Mouse (Mus musculus) spleen, adult 2 months (tissue): Measurements from ENCODE around the gene Lhfp. TPM values are rescaled to one million over a fixed set of nuclear protein-coding genes. Genes with fewer than 3 reads are reported as not detected.
"Not testable (repeated sequence)": the region's sequence is repeated elsewhere in the genome, so short reads cannot be mapped to it uniquely, and the experiment has no call there.

Experiments
- DNase-seq, 2 experiments: peaks; one replicate each; pipeline versions ENCODE4 v3.0.0 to v3.0.0-alpha.2; 2012 to 2021; ENCODE audit warnings: low spot score in 2 of 2, low read depth in 1 of 2
- H3K27ac ChIP-seq: fragments of 200-500 bp; 2 replicates; pipeline ENCODE4 v1.5.1; 2012; ENCODE audit warnings: low read length, inconsistent platforms; ENCODE audit not compliant: insufficient read depth
- H3K27me3 ChIP-seq: fragments of 200-500 bp; 2 replicates; pipeline ENCODE4 v1.6.1; 2012; ENCODE audit warnings: mild to moderate bottlenecking, moderate library complexity, low read length, inconsistent platforms; ENCODE audit not compliant: control insufficient read depth, insufficient read depth
- H3K36me3 ChIP-seq: fragments of 200-500 bp; 2 replicates; pipeline ENCODE4 v1.6.1; 2012; ENCODE audit warnings: mild to moderate bottlenecking, low read length, inconsistent platforms; ENCODE audit not compliant: control insufficient read depth, insufficient read depth
- H3K4me1 ChIP-seq: fragments of 200-500 bp; 2 replicates; pipeline ENCODE4 v1.6.1; 2011; ENCODE audit warnings: inconsistent platforms; ENCODE audit not compliant: control insufficient read depth, insufficient read depth, insufficient read length
- H3K4me3 ChIP-seq: fragments of 200-500 bp; 2 replicates; pipeline ENCODE4 v1.5.1; 2011; ENCODE audit warnings: mild to moderate bottlenecking, inconsistent platforms; ENCODE audit not compliant: insufficient read depth, insufficient read length; ENCODE audit errors: extremely low read depth
- CTCF ChIP-seq: fragments of 200-500 bp; IDR thresholded peaks from 2 replicates; pipeline ENCODE4 v1.5.1; 2011; ENCODE audit warnings: mild to moderate bottlenecking, inconsistent platforms; ENCODE audit not compliant: insufficient read depth, insufficient read length, insufficient replicate concordance; ENCODE audit errors: extremely low read depth
- POLR2A ChIP-seq: fragments of 200-500 bp; IDR thresholded peaks from 2 replicates; pipeline ENCODE4 v1.6.1; 2011; ENCODE audit warnings: low read depth, low read length, inconsistent platforms
- WGBS: fragments of 180-500 bp; shearing (Covaris S2); methylation state at CpG from one replicate; pipeline ENCODE4 v1.1.7; 2018; 5-methylcytosine and 5-hydroxymethylcytosine counted together
- polyA plus RNA-seq: library from polyadenylated mRNA; depleted of rRNA; stranded (reverse); fragments of >200 nt; gene quantifications from 2 replicates; pipeline ENCODE4 v1.2.3, GENCODE M21; 2012

The Lhfp gene
- polyA plus RNA-seq, 1 experiment = 88.7 TPM

- no peaks in the 10 kb centered on the region for H3K27me3 ChIP-seq
- H3K4me3 ChIP-seq = no peak overlapping the region
- 73% methylated on average over 5 of the region's 5 CpGs for WGBS
- H3K4me1 ChIP-seq = no peaks in the 10 kb centered on the region
- no peak for DNase-seq
- TF ChIP-seq POLR2A (no peak), CTCF (no peak)
- no peak overlapping the region for H3K27ac ChIP-seq
- H3K36me3 ChIP-seq = no peaks in the 10 kb centered on the region
These were observed 180.4 kb downstream of the Lhfp start for GRCm38 (mm10) chr3:53221531-53222272.

GRCm38 (mm10) chr3:53224141-53224540 is 182.8 kb downstream of the Lhfp start:
- H3K4me3 ChIP-seq = no peak overlapping the region
- 83% methylated on average over 5 of the region's 5 CpGs for WGBS
- no peaks in the 10 kb centered on the region for H3K4me1 ChIP-seq
- H3K27ac ChIP-seq = no peak overlapping the region
- no peak for DNase-seq
- no peaks in the 10 kb centered on the region for H3K27me3 ChIP-seq
- no peaks in the 10 kb centered on the region for H3K36me3 ChIP-seq
- TF ChIP-seq POLR2A (no peak), CTCF (no peak)

GRCm38 (mm10) chr3:53225774-53226173 is 184.4 kb downstream of the Lhfp start:
- no peak overlapping the region for H3K27ac ChIP-seq
- no peaks in the 10 kb centered on the region for H3K36me3 ChIP-seq
- no peaks in the 10 kb centered on the region for H3K27me3 ChIP-seq
- WGBS = 57% methylated on average over 6 of the region's 6 CpGs
- TF ChIP-seq CTCF (no peak), POLR2A (no peak)
- H3K4me3 ChIP-seq = no peak overlapping the region
- DNase-seq = no peak
- no peaks in the 10 kb centered on the region for H3K4me1 ChIP-seq

- Histone ChIP-seq H3K27me3 (no peaks in the 10 kb centered on the region), H3K4me3 (no peak overlapping the region), H3K27ac (no peak overlapping the region), H3K36me3 (no peaks in the 10 kb centered on the region), H3K4me1 (no peaks in the 10 kb centered on the region)
- 93% methylated on average over 6 of the region's 6 CpGs for WGBS
- TF ChIP-seq POLR2A (no peak), CTCF (no peak)
- no peak for DNase-seq
These were observed 184.9 kb downstream of the Lhfp start for GRCm38 (mm10) chr3:53226223-53226622.

GRCm38 (mm10) chr3:53227866-53228265 is 186.5 kb downstream of the Lhfp start:
- DNase-seq = no peak
- H3K27ac ChIP-seq = no peak overlapping the region
- no peak for TF ChIP-seq CTCF
- no peak for TF ChIP-seq POLR2A
- H3K36me3 ChIP-seq = no peaks in the 10 kb centered on the region
- no peaks in the 10 kb centered on the region for H3K27me3 ChIP-seq
- H3K4me3 ChIP-seq = no peak overlapping the region
- no peaks in the 10 kb centered on the region for H3K4me1 ChIP-seq

GRCm38 (mm10) chr3:53230562-53230961 is 189.2 kb downstream of the Lhfp start:
- 55% methylated on average over 3 of the region's 3 CpGs for WGBS
- no peak overlapping the region for H3K27ac ChIP-seq
- H3K4me1 ChIP-seq = no peaks in the 10 kb centered on the region
- TF ChIP-seq POLR2A (no peak), CTCF (no peak)
- no peaks in the 10 kb centered on the region for H3K36me3 ChIP-seq
- H3K27me3 ChIP-seq = no peaks in the 10 kb centered on the region
- H3K4me3 ChIP-seq = no peak overlapping the region
- no peak for DNase-seq

- Histone ChIP-seq H3K27me3 (no peaks in the 10 kb centered on the region), H3K27ac (no peak overlapping the region), H3K4me1 (no peaks in the 10 kb centered on the region), H3K4me3 (no peak overlapping the region), H3K36me3 (no peaks in the 10 kb centered on the region)
- DNase-seq = no peak
- 62% methylated on average over 3 of the region's 3 CpGs for WGBS
- TF ChIP-seq CTCF (no peak), POLR2A (no peak)
These were observed 189.8 kb downstream of the Lhfp start for GRCm38 (mm10) chr3:53231112-53231511.

- H3K36me3 ChIP-seq, H3K27me3 ChIP-seq, H3K4me3 ChIP-seq, DNase-seq, H3K27ac ChIP-seq, H3K4me1 ChIP-seq: not testable (repeated sequence)
- 86% methylated on average over 9 of the region's 9 CpGs for WGBS
These were observed 191.1 kb downstream of the Lhfp start for GRCm38 (mm10) chr3:53232411-53232810.
